Mouse (Mus musculus) lung, postnatal 0 days (tissue): ENCODE measurements around the gene Coro2a.

Experiments used
- CTCF ChIP-seq: IDR thresholded peaks from 2 replicates; pipeline ENCODE4 v1.5.1; 2016; ENCODE audit warnings: antibody characterized with exemption, mild to moderate bottlenecking
- EP300 ChIP-seq: IDR thresholded peaks from 2 replicates; pipeline ENCODE4 v1.6.1; 2016; ENCODE audit warnings: antibody characterized with exemption, mild to moderate bottlenecking, control low read depth

DNA sequence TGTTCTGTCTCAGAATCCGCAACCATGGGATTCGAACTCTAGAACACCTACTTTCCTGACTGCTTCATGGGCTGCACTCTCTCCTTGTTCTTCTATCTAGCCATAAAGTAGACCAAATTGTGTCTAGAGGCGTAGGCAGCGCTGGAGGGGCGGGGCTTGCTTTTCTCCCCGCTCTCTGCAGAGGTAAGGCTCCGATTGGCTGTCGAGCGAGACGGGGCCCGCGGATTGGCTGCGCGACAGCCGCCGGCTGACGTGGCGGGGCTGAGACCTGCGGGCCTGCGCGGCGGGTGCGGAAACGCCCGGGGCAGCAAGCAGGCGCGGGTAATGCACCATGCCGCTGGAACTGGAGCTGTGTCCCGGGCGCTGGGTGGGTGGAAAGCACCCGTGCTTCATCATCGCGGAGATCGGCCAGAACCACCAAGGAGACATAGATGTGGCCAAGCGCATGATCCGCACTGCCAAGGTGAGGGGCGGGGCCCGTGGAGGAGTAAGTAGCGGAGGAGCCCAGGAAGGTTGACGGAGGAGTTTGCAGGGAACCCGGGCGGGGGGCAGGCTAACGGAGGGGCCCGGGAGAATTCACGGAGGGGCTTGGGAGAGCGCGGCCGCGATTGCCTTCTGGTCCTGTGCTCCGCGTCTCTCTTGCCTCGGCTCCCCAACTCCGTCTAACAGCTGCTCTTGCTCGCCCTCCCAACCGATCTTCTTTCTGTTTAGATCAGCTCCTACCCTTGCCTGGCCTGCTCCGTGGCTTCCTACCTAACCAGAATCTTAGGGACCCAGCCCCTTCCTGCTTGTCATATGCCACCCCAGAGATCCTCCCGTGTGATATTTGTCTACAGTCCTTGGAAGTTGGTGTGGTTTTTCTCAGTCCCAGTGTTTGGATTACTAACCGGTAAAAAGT, 112.7 kb downstream of the Coro2a start, which contains the start of gene Nans:
- TF ChIP-seq CTCF (no peak), EP300 (no peak)
